Mouse (Mus musculus) liver, embryonic 14.5 days (tissue): Measurements from ENCODE around the gene Cacng7. TPM values are rescaled to one million over a fixed set of nuclear protein-coding genes. Genes with fewer than 3 reads are reported as not detected.

ENCODE experiments used
- ATAC-seq: fragments of 200-750 bp; cut with Nextera tagmentation; 2 replicates; pipeline ENCODE4 v1.8.0; 2017; ENCODE audit warnings: moderate number of reproducible peaks, mild to moderate bottlenecking, moderate library complexity; ENCODE audit not compliant: insufficient read depth
- DNase-seq, 3 experiments: peaks; one replicate each; pipeline ENCODE4 v3.0.0-alpha.2; 2012 to 2013; ENCODE audit warnings: low read depth in 3 of 3, low spot score in 3 of 3
- H3K27ac ChIP-seq: fragments of 300-500 bp; sonication (generic); 2 replicates; pipeline ENCODE4 v1.5.1; 2014; ENCODE audit warnings: moderate library complexity, mild to moderate bottlenecking, control low read depth, inconsistent platforms
- H3K27me3 ChIP-seq: fragments of 300-500 bp; sonication (generic); 2 replicates; pipeline ENCODE4 v1.6.1; 2014; ENCODE audit warnings: mild to moderate bottlenecking, low read length, moderate library complexity; ENCODE audit not compliant: control insufficient read depth, insufficient read depth
- H3K36me3 ChIP-seq: fragments of 300-500 bp; sonication (generic); replicated peaks from 2 replicates; pipeline ENCODE4 v1.6.1; 2014; ENCODE audit warnings: low read depth; ENCODE audit not compliant: control insufficient read depth, insufficient read depth
- H3K4me1 ChIP-seq, 2 experiments: fragments of 200-500 bp in 1 of 2; fragments of 300-500 bp in 1 of 2; sonication (generic) in 1 of 2; replicated peaks; 2 replicates each; pipeline ENCODE4 v1.6.1; 2012 to 2014; ENCODE audit warnings: antibody characterized with exemption in 1 of 2, inconsistent platforms in 1 of 2, low read length in 1 of 2; ENCODE audit not compliant: control insufficient read depth in 2 of 2, insufficient read depth in 2 of 2
- H3K4me2 ChIP-seq: fragments of 300-500 bp; sonication (generic); 2 replicates; pipeline ENCODE4 v1.6.1; 2014; ENCODE audit warnings: low read depth, mild to moderate bottlenecking, control low read depth, moderate library complexity
- H3K4me3 ChIP-seq, 2 experiments: fragments of 200-500 bp in 1 of 2; fragments of 300-500 bp in 1 of 2; sonication (generic) in 1 of 2; 2 replicates each; pipeline ENCODE4 v1.5.1; 2012 to 2014; ENCODE audit warnings: low read depth in 2 of 2, low read length in 2 of 2, mild to moderate bottlenecking in 2 of 2, control low read depth in 1 of 2, inconsistent platforms in 1 of 2, moderate library complexity in 1 of 2; ENCODE audit not compliant: insufficient read depth in 1 of 2
- H3K9ac ChIP-seq: fragments of 300-500 bp; sonication (generic); replicated peaks from 2 replicates; pipeline ENCODE4 v1.6.1; 2014; ENCODE audit warnings: mild to moderate bottlenecking, control low read depth, moderate library complexity
- H3K9me3 ChIP-seq: fragments of 300-500 bp; sonication (generic); 2 replicates; pipeline ENCODE4 v1.6.1; 2016; ENCODE audit warnings: low read length, mixed read lengths; ENCODE audit not compliant: control insufficient read depth
- CTCF ChIP-seq: IDR thresholded peaks from 2 replicates; pipeline ENCODE4 v1.5.1; 2016; ENCODE audit warnings: antibody characterized with exemption, low read depth, control low read depth
- EP300 ChIP-seq: IDR thresholded peaks from 2 replicates; pipeline ENCODE4 v1.6.1; 2016; ENCODE audit warnings: antibody characterized with exemption, low read depth
- WGBS: fragments of 180-500 bp; shearing (Covaris S2); extraction: QIAGEN DNeasy Blood & Tissue Kit; methylation state at CpG from one replicate; pipeline ENCODE4 v1.1.7; 2014; ENCODE audit not compliant: insufficient replicate concordance; 5-methylcytosine and 5-hydroxymethylcytosine counted together
- polyA plus RNA-seq, 2 experiments: library from polyadenylated mRNA; depleted of rRNA in 1 of 2; stranded (reverse) in 1 of 2; unstranded in 1 of 2; fragments of >200 nt; fragmentation: Nextera tagmentation in 1 of 2; extraction: Ambion mirVana in 1 of 2; gene quantifications; 2 replicates each; pipeline versions ENCODE4 v1.2.1 to v1.2.3; 2012 to 2014

Gene Cacng7
- polyA plus RNA-seq, 2 experiments, result 0.49 TPM; not detected in 1

DNA sequence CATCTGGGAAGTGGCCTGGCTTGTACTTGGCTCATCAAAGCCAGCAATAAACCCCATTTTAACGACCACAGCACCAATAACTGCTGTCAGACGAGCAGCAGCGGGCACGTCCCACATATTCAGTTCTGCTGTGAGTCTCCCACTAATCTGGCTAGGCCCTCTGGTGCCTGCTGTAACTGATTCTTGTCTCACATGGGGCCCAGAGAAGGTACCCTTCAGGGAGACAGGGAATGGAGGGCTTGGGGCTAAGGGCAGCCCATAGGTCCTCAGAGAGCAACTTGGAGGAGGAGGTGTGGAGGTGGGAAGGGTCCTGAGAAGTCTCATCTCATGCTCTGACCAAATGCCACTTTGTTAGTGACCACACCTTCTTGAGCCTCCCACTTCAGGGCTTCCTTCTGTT, 24.1 kb upstream of the Cacng7 start:
- 38% methylated on average over 4 of the region's 4 CpGs for WGBS
- Histone ChIP-seq H3K9ac (no peak overlapping the region), H3K4me1 (no peaks in the 10 kb centered on the region), H3K4me2 (no peak overlapping the region), H3K4me3 (no peak overlapping the region), H3K36me3 (no peaks in the 10 kb centered on the region), H3K27ac (no peak overlapping the region), H3K9me3 (no peaks in the 10 kb centered on the region), H3K27me3 (peaks cover 15% of the 10 kb centered on the region)
- TF ChIP-seq CTCF, result no peak
- TF ChIP-seq EP300, result no peak
- DNase-seq (no peak), ATAC-seq (no peak)

DNA sequence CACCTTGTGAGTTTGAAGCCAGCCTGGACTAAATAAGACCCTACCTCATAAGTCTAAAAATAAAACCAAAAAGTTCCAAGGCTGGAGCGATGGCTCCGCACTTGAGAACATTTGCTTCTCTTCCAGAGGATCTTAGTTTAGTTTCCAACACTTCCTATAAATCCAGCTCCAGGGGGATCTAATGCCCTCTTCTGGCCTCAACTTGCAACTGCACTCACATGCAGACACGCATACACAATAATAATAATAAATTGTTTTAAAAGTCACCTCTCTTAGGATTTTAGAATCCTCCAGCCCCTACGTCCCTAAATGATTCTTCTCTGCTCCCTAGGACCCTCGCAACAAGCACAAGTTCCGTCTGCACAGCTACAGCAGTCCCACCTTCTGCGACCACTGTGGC, 22.5 kb upstream of the Cacng7 start:
- Histone ChIP-seq H3K4me2 (no peak overlapping the region), H3K36me3 (no peaks in the 10 kb centered on the region), H3K4me3 (no peak overlapping the region), H3K9ac (no peak overlapping the region), H3K27ac (no peak overlapping the region), H3K27me3 (peaks cover 3% of the 10 kb centered on the region; the same call in 1 of the 2 replicates), H3K9me3 (no peaks in the 10 kb centered on the region), H3K4me1 (no peaks in the 10 kb centered on the region)
- ATAC-seq (no peak), DNase-seq (no peak)
- WGBS, result 75% methylated on average over 7 of the region's 7 CpGs
- TF ChIP-seq CTCF (0 out of 2 replicates have a peak, but pooled peaks have one; percentile 4), EP300 (no peak)

DNA sequence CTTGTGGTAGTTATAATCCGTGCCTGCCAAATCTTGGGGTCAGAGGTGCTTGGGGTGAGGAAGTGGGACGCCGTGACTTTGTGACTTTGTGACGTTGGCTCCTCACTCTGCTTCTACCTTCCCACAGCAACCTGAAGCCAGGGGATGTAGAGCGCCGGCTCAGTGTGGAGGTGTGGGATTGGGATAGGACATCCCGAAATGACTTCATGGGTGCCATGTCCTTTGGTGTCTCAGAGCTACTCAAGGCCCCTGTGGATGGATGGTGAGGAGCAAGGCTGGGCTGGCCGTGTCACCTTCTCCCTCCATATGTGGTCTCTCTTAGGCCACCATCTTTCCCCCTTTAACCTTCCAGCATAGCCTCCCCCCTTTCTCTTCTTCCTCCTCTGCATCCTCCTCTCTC, 19.2 kb upstream of the Cacng7 start:
- Histone ChIP-seq H3K36me3 (no peaks in the 10 kb centered on the region), H3K4me3 (no peak overlapping the region), H3K27me3 (no peaks in the 10 kb centered on the region), H3K4me2 (no peak overlapping the region), H3K9ac (no peak overlapping the region), H3K9me3 (no peaks in the 10 kb centered on the region), H3K4me1 (no peaks in the 10 kb centered on the region), H3K27ac (no peak overlapping the region)
- no peak for DNase-seq
- 68% methylated on average over 8 of the region's 8 CpGs for WGBS
- TF ChIP-seq EP300 (no peak), CTCF (no peak)
- no peak for ATAC-seq

DNA sequence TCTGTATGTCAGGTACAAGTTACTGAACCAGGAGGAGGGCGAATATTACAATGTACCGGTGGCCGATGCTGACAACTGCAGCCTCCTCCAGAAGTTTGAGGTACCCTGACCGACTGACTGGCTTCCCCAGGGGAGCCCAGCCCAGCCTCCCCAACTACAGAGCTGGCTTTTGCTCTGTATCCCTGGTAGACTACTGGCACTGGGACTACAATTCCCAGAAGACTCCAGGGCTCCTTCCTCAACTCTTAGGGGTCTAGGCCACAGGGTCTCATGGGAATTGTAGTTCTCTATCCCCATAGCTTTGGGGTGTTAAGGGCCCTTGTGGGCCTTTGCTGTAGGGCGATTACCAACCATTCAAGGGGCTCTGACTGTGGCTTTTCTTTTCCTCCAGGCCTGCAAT, 18.6 kb upstream of the Cacng7 start:
- Histone ChIP-seq H3K4me1 (no peaks in the 10 kb centered on the region), H3K9me3 (no peaks in the 10 kb centered on the region), H3K4me3 (no peak overlapping the region), H3K27ac (no peak overlapping the region), H3K27me3 (no peaks in the 10 kb centered on the region), H3K36me3 (no peaks in the 10 kb centered on the region), H3K4me2 (no peak overlapping the region), H3K9ac (no peak overlapping the region)
- DNase-seq, result no peak
- no peak for TF ChIP-seq EP300
- TF ChIP-seq CTCF, result no peak
- no peak for ATAC-seq
- WGBS, result 47% methylated on average over 5 of the region's 5 CpGs

DNA sequence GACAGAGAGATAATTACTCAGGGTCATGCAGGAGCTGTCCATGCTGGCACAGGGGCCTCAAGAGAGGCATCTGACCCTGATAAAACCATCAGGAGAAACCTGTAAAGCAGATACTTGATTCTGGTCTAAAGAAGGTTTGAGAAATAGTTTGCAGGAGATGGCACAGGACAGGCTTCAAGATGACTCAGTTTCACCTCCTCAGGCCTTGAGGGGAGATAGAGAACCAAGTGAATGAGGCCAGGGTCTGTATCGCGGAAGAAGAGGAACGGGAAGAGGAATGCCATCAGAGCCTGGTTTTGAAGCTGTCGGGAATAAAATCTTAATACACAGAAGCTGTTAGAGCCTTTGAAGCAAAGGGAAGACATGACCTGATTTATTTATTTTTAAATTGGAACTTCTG, 15.1 kb upstream of the Cacng7 start:
- H3K27me3 ChIP-seq, result no peaks in the 10 kb centered on the region
- no peaks in the 10 kb centered on the region for H3K36me3 ChIP-seq
- H3K27ac ChIP-seq, result no peak overlapping the region

More for the DNA sequence above, 15.1 kb upstream of the Cacng7 start:
- H3K4me2 ChIP-seq, result no peak overlapping the region
- no peak for TF ChIP-seq CTCF
- no peak for TF ChIP-seq EP300
- no peaks in the 10 kb centered on the region for H3K4me1 ChIP-seq
- no peak for DNase-seq
- H3K9ac ChIP-seq, result no peak overlapping the region
- no peaks in the 10 kb centered on the region for H3K9me3 ChIP-seq
- no peak for ATAC-seq
- 26% methylated on average over 4 of the region's 4 CpGs for WGBS
- H3K4me3 ChIP-seq, result no peak overlapping the region
